Mouse (Mus musculus) layer of hippocampus, adult 9-10 months (tissue): ENCODE results near the gene Rnf8.

Experiments
- DNase-seq: peaks from one replicate; pipeline ENCODE4 v3.0.0; 2022; ENCODE audit warnings: low spot score

Gene Rnf8

DNA sequence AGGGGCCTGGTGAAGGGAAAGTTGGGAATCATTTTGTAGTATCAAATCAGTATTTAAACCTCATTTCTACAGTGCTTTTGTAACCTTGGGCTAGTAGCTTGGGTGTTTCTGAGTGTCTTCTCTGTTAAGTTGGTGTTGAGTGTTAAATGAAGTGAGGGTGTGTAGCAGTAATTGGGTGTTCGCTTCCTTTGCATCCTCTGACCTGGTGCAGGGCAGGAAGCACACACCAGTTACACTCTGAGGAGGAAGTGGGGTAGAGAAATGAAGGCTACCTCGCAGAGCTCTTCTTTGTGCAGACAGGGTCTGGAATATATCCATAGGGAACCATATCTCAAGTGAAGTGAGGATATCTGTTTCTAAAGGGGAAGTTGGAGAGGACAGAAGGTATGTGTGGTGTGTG lies 66.3 kb downstream of the Rnf8 start:
- DNase-seq = no peak

DNA sequence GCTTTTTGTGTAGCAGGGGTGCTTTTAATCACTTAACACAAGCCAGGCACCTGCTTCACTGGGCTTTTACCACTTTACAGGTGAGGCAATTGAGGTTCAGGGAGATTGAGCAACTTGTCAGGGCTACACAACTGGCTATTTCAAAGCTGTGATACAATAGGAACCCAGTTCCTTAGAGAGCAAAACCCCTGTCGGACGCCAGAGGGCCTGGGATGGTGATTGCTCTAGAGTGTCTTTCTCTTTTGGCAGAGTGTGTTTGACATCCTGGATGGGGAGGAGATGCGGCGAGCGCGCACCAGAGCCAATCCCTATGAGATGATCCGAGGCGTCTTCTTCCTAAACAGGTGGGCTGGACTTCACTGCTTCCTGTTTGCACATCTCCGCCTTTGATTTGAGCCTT lies 67.1 kb downstream of the Rnf8 start:
- DNase-seq = no peak

DNA sequence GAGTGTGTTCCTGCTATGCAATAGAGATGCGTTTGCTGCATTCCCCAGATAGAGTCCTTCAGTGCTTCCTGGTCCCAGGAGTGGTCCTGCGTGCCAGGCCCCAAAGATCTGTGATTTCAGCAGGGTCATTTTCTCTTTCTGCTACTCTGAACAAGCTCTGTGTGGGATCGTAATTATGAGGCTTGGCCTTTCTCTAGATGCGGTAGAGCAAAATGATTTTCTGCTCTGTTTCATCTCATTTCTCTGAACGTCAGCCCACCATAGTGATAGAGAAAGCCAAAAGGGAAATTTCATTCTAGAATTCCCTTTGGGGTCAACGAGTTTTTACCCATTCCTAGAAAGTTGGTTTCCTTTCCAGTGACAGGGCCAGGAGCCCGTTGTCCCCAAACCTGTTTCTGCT lies 67.7 kb downstream of the Rnf8 start:
- no peak for DNase-seq

DNA sequence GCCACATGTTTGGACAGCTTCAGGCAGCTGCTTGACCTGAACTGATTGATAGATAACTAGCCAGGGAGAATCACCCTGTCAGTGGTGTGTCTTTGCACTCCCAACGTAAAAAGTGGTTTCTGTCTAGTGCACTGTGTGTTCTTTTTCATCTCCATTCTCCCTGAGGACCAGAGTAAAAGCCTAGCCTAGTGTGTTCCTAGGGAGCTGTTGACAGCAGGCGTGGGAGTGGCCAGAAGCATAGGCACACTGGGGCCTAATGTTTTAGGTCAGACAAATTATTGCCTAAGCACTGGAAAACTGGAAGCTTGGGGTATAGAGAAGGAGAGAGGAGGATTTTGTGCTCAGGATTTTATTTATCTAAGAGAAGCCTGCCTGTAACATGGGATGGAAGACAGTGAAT lies 68.5 kb downstream of the Rnf8 start:
- no peak for DNase-seq

DNA sequence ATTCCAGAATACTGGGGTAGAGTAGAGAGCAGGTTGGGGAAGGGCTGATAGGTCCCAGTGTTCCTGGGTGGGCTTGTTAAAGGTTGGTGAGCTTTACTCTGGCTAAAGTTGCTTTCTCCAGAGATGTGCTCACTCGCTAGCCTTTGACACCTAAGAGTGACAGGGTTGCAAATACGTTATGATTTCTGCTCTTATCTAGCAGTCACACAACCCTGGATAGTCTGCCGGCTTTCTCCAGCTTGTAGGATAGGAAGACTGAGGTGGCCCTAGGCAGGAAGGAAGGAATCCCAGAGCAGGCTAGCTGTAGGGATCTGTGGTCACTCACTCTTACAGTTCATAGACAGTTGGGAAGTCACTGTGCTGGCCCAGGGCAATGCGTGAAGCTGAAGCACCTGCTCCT lies 69.7 kb downstream of the Rnf8 start:
- no peak for DNase-seq

DNA sequence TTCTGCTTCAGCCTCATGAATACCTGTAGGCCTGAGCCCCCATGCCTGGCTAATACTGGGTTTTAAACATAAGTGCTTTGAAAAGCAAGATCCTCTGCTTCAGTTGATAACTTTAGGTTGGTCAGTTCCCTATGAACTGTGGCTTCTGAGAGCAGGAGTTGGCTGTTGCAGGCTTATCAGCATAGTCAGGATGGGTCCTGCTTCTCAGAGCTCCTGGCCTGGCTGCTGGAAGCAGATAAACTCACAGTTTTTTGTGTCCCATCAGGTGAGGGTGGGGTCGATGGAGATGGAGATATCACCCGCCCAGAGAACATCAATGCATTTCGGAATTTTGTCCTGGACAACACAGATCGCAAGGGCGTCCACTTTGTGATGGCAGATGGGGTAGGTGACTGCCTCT lies 72.2 kb downstream of the Rnf8 start:
- no peak for DNase-seq

DNA sequence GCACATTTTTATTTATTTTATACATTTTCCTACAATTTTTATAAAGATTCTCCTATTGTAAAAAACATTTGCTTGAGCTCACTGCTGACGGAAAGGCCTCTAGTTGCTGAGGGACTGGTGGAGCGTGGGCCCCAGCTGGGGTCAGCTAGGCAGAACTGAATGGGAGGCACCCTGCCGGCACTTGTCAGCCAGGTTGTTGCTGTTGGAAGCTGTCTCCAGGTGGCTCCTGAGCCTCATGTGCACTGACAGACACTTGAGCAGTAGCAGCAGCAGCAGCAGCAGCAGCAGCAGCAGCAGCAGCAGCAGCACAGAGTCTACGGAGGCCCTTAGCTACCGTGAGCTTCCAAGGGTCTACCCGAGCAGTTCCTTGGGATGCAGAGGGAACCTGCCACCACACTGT lies 72.8 kb downstream of the Rnf8 start:
- DNase-seq = no peak

DNA sequence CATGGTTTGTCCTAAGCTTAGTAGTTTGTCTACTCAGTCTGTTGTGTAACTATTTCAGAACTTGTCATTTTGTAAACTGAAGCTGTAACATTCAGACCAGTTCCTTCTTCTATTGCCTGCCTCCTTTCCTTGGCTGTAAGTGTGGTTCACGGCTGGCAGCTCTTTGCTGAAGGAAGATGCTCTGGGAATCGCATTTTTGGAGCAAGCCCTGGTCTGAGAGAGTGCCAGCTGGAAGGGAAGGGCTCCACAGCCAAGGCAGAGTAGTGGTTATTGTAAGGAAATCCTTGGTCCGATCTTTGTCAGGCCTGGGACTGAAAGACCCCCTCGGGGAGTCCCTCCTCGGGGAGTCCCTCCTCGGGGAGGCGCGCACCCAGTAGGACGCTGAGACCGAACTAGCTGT lies 74.0 kb downstream of the Rnf8 start:
- DNase-seq = no peak

DNA sequence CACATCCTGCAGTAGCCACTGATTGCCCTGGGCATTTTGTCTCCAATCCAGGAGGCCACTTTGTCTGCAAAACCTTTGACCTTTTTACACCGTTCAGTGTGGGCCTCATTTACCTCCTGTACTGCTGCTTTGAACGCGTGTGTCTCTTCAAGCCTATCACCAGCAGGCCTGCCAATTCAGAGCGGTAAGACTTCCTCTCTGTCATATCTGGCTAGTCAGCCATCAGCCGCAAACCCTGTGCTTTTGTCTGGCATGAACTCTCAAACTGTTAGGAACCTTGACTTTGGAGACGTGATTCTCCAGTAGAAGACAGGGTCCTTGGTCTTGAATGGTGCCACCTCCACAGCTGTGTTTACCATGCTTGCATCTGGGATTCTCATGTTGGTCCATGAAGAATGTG lies 75.7 kb downstream of the Rnf8 start:
- no peak for DNase-seq

DNA sequence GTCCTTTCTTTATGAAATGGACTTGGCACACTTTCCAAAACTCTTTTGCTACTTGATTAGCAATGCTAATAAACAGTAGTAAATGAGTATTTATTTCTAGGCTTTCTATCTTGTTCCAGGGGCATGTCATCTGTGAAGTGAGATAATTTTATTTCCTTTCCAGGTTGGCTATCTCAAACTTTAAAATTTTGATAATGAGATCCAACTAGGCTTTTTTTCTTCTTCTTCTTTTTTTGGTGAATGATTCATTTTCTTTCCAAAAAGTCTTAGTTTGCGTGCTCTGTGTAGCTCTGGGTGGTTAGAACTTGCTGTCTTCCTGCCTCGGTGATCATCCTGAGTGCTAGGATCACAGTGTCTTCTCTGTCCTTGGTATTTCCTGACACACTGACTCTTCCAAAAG lies 78.2 kb downstream of the Rnf8 start:
- no peak for DNase-seq

DNA sequence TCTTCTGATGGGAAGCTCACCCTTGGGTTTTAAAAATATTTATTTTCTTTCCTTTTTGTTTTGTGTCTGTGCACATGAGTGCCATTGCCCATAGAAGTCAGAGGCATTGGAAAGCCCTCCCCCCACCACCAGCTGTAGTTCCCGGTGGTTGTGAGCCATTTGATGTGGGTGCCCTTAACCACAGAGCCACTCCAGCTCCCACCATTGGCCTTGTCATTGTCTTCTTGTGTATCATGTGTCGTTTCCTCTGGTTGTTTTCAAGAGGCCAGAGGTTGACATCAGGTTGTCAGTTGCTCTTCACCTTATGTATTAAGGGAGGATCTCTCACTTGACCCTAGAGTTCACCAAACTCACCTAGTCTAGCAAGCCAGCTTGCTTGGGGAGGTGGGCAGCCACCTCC lies 79.0 kb downstream of the Rnf8 start:
- DNase-seq = no peak

DNA sequence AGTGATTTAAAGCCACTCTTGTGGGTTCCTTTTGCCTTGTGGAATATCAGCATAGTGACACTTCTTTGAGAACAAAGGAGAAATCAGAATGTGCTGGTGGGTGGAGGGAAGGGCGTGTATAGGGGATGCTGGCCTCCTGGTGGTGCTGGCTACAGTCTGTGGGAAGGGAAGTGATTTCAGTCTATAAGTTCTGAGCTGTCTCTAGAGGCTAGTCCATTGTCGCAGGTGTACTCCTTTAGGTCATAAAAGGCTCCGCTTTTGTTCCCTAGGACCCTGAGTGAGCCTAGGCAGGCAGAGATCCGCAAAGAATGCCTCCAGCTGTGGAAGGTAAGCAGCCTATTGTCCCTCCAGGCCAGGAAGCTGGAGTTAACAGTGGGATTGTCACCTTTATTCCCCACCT lies 79.9 kb downstream of the Rnf8 start:
- DNase-seq = no peak
